Mouse (Mus musculus) regulatory T cell (primary cell): Measurements from ENCODE around the gene Nyap2.
"Not testable (repeated sequence)": the region's sequence is repeated elsewhere in the genome, so short reads cannot be mapped to it uniquely, and the experiment has no call there.

Experiments
- in situ Hi-C: fragments of 300-600 bp; cut with MboI, MseI; formaldehyde crosslinking; loops from one replicate; pipeline ENCODE4 v1.15.1; 2025; ENCODE audit warnings: high pct_unique_total_duplicates

Nyap2 gene

DNA sequence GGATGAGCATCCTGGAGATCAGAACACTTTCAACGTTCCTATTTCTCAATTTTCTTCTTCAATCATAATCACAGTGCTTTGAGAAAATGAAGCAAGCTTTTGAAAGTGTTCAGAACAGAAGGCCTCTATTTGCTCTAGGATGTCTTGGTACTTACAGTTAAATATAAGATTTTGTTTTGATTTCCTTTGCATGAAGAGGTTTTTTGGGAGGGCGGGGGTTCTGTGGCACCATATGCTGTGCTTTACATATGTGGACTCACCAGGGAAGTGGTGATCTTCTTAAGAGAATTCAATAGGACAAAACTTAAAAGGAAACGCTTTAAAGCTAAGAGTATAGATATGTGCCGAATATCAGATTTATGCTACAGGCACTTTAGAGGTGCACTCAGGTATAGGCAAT is 103.0 kb downstream of the Nyap2 start:
- in situ Hi-C loops = loop anchor here (5.0 kb wide), 1 partner anchor 47 kb away; no protein-coding TSS in a partner anchor

DNA sequence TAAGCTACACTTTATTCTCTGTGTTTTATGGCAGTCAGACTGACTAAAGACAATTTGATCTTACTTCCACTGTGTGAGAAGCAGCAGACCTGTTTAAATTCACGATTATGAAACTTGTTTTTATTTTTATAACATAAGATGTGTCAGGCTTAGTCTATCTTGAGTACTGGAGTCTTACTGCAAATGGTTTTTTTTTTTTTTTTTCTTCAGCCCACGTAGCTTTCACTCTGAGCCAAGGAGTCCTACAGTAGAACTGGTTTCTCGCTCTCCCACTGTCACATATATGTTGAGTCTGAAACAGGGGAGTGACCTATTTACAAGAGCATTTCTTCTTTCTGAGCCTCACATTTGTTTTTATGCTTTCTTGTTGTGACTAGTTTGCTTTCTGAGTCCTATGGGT is 103.9 kb downstream of the Nyap2 start:
- in situ Hi-C loops = loop anchor here (5.0 kb wide), 1 partner anchor 48 kb away; no protein-coding TSS in a partner anchor

DNA sequence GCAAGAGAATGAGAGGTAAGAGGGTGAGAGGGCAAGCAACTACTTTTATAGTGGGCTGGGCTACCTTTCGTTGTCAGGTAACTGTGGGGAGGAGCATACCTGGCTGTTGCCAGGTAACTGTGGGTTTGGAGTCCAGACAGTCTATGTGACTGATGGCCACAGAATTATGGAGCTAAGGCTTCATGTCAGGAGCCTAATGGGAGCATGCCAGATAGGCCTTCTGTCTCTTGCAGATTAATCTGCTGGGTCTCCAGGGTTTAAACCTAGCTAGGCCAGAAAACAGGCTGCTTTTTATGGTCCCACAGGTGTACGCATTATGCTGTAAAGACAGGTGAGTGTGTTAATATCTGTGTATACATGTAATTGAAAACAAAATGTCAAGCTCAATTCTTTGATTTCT is 132.8 kb downstream of the Nyap2 start:
- in situ Hi-C loops = no loop called here

DNA sequence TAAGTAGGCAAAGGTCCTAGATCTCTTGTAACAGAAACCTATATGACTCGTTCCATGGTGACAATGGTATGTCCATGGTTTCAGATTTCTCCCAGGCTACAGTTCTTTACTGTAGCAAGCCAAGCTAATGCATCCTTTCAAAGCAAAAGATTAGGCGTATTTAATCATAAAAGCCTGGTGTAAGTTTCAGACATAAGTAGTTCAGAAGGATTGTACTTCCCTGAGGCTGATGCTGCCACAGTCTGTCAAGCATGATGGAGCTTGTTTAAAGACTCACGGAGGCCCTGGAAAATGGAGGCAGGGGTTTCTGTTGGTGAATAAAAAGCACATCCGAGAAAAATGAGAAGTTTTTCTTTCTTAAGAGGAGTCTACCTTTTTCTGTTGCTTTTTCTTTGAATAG is 134.7 kb downstream of the Nyap2 start:
- in situ Hi-C loops = no loop called here

DNA sequence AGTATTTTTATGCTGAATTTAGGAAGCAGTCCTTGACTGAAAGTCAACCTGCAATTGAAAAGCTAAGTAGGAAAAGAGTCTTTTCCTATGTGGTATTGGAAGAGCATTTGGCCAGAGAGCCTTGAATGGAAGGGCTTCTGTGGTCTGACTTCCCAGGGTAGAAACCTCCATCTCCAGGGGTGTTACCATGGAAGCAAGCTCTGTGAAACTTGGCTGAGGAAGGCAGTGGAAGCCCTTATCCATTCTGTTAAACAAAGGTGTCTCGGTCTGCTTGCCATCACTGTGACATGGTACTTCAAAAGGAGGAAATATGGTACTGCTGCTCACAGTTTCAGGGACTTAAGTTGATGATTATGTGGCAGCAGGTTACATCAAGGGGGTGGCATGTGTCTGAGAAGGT is 143.0 kb downstream of the Nyap2 start:
- in situ Hi-C loops = no loop called here

DNA sequence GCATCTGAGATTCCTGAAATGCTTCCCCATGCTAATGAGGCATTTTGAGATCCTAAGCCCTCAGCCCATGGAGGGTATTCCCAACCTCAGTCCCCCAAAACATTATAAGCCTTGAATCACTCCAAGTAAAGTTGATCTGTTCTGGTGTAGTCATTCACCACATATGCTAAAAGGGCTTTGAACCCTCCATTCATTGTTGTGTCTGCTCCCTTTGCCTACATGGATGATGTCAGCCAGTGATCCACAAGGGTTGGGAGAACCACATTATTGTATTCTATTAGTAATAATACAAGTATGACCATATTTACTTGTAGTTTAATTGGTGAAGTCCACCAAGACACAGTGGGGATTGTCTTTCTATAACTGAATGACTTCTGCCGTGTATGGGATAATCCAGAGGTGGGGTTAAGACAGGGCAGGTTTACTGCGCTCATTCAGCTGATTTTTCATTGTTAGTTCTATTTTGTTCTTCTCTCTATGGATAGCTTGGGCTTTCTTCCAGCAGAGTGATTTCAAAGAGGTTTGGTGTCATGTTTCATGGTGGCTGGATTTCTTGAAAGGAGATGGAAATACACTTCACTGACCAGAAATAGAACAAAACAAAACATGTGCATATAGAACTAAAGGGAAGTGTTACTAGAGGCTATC is 155.1 kb downstream of the Nyap2 start:
- in situ Hi-C loops = no loop called here

DNA sequence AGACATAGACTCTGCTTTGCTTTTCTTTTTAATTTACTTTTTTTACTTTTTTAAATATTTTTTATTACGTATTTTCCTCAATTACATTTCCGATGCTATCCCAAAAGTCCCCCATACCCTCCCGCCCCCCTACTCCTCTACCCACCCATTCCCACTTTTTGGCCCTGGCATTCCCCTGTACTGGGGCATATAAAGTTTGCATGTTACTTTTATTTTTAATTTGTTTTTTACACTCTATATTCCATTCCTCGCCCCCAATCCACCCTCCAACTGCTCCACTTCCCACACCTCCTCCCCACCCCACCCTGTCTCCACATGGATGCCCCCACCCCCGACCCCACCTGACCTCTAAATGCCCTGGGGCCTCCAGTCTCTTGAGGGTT is 155.6 kb downstream of the Nyap2 start:
- in situ Hi-C loops = not testable (repeated sequence)

DNA sequence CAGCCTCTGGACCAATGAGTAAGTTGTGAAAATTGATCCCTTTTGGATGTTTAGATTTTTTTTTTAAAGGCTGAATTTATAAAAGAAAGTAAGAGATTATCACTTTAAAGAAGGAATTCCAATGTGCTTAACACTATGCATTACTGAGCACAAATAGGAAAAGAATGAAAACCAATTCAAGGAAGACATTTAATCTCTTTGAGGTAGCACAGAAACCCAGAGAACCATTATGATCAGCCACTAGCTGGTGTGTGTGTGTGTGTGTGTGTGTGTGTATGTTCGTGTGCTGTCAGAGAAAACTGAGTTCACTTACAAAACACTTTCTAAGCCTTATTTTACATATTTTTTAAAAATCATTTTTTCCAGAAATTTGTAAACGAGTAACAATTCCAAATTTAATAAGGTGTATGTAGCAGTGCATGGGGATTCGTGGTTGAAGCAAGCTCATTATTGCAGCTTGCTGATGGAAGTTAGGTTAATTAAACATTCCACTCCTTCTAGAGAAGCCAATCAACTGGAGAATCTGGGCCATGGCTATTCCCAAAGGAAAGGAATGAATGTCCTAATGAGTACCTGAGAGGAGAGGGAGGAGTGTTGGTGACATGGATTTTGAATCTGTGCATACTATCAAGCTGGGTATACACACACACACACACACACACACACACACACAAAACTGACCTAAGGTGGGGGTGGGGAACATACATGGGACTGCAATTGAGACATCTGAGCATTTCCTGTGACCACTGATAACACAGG is 171.9 kb downstream of the Nyap2 start:
- in situ Hi-C loops = no loop called here

DNA sequence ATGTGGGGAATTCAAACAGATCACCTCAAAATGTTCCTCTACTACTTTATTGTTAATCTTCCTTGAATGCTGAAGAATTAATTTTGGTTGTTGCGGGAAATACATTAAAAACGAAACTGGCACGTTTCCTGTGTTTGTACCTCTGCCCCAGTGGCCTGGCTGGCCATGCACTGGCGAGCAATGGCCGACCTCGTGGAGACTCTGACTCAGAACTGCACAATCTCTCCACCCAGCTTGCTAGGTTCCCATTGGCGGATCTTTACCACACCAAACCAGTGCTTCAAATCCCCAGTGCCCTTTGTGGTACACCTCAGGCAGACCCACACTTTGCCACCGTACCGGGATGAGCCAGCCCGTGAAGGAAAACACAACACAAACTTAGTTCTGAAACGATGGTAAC is 173.3 kb downstream of the Nyap2 start:
- in situ Hi-C loops = no loop called here

DNA sequence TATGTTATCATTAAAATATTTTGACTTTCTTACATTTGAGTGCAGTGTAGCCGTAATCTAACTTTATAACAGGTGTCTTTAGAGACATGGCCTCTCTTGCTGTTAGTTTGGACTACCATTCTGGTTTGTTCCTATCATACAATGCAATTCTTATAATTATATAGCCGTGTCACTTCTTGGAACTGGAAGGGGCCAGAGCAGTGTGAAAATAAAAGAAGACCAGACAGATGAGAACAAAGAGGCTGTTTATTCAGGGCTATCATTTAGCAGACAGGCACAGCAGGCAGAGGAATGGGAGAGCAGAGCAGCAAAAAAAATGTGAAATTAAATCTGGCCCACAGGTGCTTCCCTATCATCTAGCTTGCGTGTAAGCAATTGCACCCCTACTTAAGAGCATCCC is 189.7 kb downstream of the Nyap2 start:
- in situ Hi-C loops = no loop called here

DNA sequence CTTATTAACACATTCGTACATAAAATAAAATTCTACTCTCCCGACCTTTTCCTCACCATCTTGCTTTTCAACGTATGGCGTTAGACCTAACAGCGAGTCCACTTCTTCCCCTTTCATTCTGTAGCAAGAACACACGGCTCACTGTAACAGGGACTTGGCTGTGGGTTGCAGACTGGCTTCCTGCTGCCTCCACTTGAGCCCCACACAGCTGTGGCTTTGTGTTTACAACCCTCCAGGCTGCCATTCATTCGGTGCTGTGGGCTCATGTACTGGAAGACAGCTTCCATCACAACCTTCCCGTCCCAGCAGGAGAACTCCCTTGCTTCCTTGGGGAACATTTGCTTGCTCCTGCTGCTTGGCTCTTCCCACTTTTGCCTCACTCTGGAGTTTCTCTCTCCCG is 204.2 kb downstream of the Nyap2 start:
- in situ Hi-C loops = loop anchor here (25.0 kb wide), 1 partner anchor 694 kb away; no protein-coding TSS in a partner anchor

DNA sequence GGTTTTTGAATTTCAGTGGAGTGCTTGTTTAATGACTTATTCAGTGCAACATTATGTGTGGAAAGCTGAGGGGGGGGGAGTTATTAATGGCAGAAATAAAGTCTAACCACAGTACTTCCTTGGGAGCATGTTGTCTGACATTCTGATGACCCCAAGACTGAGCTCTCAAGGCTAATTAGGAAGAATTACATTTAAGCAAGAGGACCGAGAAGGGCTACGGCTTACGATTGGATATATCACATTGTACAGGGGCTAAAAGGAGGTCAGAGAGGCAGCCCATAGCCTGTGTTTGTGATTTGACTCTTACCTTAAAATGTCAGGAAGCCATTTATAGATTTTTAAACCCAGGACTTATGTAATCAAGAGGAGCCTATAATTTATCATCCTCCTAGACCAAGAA is 208.9 kb downstream of the Nyap2 start:
- in situ Hi-C loops = loop anchor here (25.0 kb wide), 1 partner anchor 698 kb away; no protein-coding TSS in a partner anchor

DNA sequence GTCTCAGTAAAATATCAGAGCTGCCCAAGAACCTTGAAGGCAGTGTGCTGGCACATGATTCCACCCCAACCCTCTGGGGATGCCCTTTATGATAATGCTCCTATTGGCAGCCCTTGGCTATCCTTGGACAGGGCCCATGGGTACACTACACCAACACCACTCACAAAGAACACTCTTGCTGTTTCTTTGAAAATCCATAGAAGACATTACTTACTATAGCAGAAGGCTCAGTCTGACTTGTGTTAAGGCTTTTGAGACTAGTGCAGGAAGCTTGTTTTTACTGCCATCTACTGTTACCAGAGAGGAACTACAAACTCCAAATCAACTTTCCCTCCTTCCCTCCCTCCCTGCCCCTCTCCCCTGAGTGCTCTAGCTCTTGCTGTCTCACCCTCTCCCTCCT is 210.3 kb downstream of the Nyap2 start:
- in situ Hi-C loops = loop anchor here (25.0 kb wide), 1 partner anchor 700 kb away; no protein-coding TSS in a partner anchor

DNA sequence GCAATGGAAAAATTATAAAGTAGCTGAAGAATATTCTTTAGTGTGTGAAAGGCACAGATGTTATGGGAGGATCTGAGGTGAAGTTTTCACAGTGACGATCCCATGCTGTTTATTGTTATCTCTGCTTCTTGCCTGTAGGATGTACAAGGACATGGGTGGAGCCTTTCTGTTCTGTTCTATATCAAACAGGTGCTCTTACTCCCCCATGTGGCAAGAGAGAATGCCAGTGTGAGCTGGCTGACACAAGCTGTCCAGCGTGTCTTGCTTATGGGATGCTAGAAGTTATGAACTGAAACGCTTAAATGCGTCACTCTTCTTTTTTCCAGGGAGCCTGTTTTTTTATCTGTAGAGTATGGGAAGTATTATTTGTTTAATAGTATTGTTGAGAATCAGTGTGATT is 224.0 kb downstream of the Nyap2 start:
- in situ Hi-C loops = no loop called here

DNA sequence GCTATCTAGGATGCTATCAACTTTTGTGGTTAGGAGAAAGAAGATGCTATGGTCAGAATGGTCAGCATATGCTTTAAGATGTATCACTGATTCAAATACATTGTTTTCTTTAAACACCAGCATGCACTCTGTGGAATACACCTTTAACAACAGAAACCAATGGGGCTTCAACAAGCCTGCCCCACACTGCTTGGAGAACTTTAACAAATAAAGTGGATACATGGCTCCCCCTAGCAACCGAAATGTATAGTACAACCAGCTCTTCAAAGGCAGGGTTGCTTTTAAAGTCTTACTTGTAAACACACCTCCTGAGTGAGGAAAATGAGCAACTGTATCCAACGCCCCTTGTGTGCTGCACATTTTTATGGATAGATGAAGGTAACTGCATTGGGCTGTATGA is 224.9 kb downstream of the Nyap2 start:
- in situ Hi-C loops = no loop called here

DNA sequence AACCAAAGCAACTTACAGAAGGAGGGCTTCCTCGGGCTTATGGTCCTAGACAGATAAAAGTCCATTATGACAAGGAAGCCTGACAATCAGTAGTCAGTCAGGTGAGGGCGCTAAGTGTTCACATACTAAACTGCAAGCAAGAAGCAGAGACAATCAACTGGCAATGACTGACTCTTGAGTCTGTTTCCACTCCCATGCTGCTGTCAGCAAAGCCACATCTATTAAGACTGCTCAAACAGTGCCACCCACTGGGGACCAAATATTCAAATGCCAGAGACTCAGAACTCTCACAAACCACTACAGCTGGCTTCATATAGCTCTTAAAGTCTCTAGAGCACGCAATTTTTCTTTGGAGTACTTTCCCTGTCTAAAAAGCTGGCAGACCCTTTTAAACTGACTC is 226.6 kb downstream of the Nyap2 start:
- in situ Hi-C loops = no loop called here

DNA sequence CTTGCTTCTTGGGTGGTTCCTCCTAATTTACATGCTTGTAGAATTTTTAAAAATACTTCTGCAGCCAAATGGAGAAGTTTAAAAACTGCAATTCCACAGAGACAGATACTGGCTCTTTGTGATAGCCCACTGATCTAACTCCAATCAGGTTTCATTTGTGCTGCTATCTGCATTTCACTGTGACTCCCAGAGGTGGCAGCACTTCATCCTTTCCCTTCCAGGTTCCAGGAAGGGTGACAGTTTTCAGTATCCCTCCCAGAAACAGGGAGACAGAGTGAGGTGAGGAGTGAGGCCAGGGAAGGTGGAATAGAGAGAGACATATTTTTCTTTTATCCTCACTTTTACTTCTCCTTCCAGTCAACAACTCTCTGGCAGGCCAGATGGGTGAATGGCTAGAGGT is 230.7 kb downstream of the Nyap2 start:
- in situ Hi-C loops = loop anchor here (5.0 kb wide), 1 partner anchor 1330 kb away; no protein-coding TSS in a partner anchor

DNA sequence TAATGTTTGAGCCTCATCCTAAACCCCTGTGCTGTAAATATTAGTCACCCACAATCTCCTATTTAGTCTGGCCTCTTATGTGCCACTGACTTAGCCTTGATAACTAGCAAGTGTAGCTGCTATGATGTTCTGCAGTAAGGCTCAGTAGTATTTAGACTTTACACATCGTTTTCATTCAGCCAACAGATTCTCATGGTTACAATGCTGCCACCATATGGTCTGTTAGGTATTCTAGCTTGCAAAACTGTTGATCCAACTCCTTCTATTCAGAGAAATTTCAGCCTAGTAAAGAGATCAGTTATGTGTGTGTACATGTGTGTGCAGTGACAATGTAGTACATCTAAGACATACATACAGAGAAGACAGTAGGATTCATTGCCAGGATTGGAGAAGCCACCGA is 231.2 kb downstream of the Nyap2 start:
- in situ Hi-C loops = loop anchor here (5.0 kb wide), 1 partner anchor 1329 kb away; no protein-coding TSS in a partner anchor

DNA sequence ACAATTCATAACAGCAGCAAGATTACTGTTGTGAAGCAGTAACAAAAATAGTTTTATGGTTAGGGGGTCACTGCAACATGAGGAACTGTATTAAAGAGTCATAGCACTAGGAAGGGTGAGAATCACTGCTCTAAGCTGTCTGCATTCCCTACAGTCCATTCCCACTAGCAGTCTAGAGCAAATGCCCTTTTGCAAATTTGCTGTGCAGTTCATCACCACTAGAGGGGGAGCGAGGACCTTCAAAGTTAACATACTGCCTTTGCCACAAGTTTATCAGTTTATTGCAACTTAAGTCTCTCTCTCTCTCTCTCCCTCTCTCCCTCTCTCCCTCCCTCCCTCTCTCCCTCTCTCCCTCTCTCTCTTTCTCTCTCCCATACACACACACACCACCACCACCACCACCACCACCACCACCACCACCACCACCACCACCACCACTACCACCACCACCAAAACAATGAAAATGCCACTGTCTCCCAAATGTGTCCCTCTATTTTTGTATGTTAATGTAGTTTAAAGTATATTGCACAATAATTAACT is 233.4 kb downstream of the Nyap2 start:
- in situ Hi-C loops = loop anchor here (5.0 kb wide), 1 partner anchor 982 kb away; the partner anchor contains the start of gene Irs1

DNA sequence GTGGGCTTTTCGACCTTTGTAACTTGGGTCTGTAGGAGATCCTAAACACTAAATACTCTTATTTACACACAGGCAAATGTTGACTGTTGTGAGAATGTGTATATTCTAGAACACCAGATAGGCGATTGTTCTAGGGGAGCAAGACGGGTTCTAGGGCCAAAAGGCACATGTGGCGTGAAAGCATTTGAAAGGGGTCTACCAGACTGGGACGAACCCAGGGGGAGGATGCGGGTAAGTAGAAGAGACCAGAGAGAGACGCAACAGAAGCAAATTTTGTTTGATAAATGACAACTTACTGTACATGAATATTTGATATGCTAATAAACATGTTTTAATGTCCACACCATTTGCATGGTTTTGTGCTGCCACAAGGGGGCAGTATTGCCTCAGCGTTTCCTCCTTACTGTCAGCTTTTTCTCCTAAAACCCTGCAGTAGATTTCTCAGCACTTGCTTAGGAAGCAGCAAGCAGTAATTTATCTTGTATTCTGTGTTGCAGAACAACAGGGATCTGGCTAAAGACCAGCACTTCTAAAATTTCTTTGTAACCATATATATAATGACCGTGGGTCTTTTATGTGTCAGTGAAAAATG is 239.7 kb downstream of the Nyap2 start:
- in situ Hi-C loops = no loop called here

DNA sequence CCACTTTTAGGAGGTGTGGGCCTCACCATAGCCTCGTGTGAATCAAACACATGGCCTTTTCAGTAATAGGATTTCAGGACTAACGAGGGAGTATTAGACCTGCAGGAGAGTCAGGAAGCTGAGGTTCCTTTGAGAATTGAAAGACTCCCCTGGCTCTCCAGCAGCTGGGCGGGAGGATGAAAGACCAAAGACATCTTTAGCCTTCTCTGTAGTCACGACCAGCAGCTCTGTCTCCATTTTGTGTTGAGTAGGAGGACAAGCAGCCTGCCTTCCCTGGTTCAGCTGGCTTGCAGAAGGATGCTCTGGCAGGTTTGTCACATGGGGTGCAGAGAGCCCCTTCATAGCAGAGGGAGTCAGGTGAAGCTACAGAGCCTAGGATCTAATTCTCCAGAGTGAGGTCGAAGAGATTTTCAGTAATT is 240.3 kb downstream of the Nyap2 start:
- in situ Hi-C loops = no loop called here

DNA sequence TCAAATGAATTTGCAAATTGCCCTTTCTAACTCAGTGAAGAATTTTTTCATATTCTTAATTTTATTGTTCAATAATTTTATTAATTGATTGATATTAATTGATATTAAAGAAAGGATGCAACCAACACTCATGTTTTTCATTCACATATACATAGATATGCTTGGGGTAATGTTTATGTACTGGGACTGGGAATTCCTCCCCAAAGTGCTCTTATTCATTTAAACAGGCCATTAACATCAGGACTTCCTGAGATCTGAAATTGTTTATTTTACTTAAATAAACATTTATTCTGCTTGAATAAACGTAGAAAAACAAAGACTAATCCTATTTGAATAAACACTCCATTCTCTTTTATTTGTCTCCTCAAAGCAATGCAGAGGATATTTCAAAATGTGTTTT is 311.0 kb downstream of the Nyap2 start:
- in situ Hi-C loops = no loop called here
